Mouse (Mus musculus): ENCODE data around the gene Ube4a.
A peak's percentile ranks its signal among the peaks of the same experiment; 100 is the strongest.

The Ube4a gene

GRCm38 (mm10) chr9:44965126-44965832 lies at the start of gene Ube4a:
Gene Ube4a (minus strand): TSS chr9:44965600.
- peak; percentile 99 to 100 for DNase-seq (ENCODE audit: low spot score in 2 of 2)

- no peak for DNase-seq (ENCODE audit: low spot score in 2 of 2)
Observed at GRCm38 (mm10) chr9:45014879-45015278, 49.5 kb upstream of the Ube4a start.

- no peak for DNase-seq (ENCODE audit: low spot score in 2 of 2)
Observed at GRCm38 (mm10) chr9:45011291-45011690, 45.9 kb upstream of the Ube4a start.

GRCm38 (mm10) chr9:45010461-45010860 lies 45.1 kb upstream of the Ube4a start:
- peak in 1 of 2 experiments; percentile 42 for DNase-seq (ENCODE audit: low spot score in 2 of 2)

GRCm38 (mm10) chr9:45009180-45010078 lies 44.0 kb upstream of the Ube4a start, which contains the start of gene Cd3e:
Gene Cd3e (minus strand): TSS chr9:45009627.
- DNase-seq (ENCODE audit: low spot score in 2 of 2), result no peak

- no peak for DNase-seq (ENCODE audit: low spot score in 2 of 2)
Observed at GRCm38 (mm10) chr9:45008342-45008741, 42.9 kb upstream of the Ube4a start.

GRCm38 (mm10) chr9:45007404-45007803 lies 42.0 kb upstream of the Ube4a start:
- DNase-seq (ENCODE audit: low spot score in 2 of 2), result no peak

GRCm38 (mm10) chr9:45000249-45000648 lies 34.8 kb upstream of the Ube4a start:
- DNase-seq (ENCODE audit: low spot score in 2 of 2), result no peak

GRCm38 (mm10) chr9:44999776-45000175 lies 34.4 kb upstream of the Ube4a start:
- DNase-seq (ENCODE audit: low spot score in 2 of 2), result no peak

- DNase-seq (ENCODE audit: low spot score in 2 of 2), result no peak
Observed at GRCm38 (mm10) chr9:44999171-44999570, 33.8 kb upstream of the Ube4a start.

GRCm38 (mm10) chr9:44998138-44998537 lies 32.7 kb upstream of the Ube4a start:
- no peak for DNase-seq (ENCODE audit: low spot score in 2 of 2)

GRCm38 (mm10) chr9:44996590-44996989 lies 31.2 kb upstream of the Ube4a start:
- no peak for DNase-seq (ENCODE audit: low spot score in 2 of 2)

- no peak for DNase-seq (ENCODE audit: low spot score in 2 of 2)
Observed at GRCm38 (mm10) chr9:44994962-44995361, 29.6 kb upstream of the Ube4a start.

- DNase-seq (ENCODE audit: low spot score in 2 of 2), result no peak
Observed at GRCm38 (mm10) chr9:44993268-44993667, 27.9 kb upstream of the Ube4a start.

GRCm38 (mm10) chr9:44992271-44992670 lies 26.9 kb upstream of the Ube4a start:
- no peak for DNase-seq (ENCODE audit: low spot score in 2 of 2)

- no peak for DNase-seq (ENCODE audit: low spot score in 2 of 2)
Observed at GRCm38 (mm10) chr9:44991821-44992220, 26.4 kb upstream of the Ube4a start.

- no peak for DNase-seq (ENCODE audit: low spot score in 2 of 2)
Observed at GRCm38 (mm10) chr9:44986976-44987375, 21.6 kb upstream of the Ube4a start.

GRCm38 (mm10) chr9:44986242-44986781 lies 20.9 kb upstream of the Ube4a start:
- peak; percentile 36 to 69 for DNase-seq (ENCODE audit: low spot score in 2 of 2)

- DNase-seq (ENCODE audit: low spot score in 2 of 2), result no peak
Observed at GRCm38 (mm10) chr9:44985721-44986161, 20.3 kb upstream of the Ube4a start.

- no peak for DNase-seq (ENCODE audit: low spot score in 2 of 2)
Observed at GRCm38 (mm10) chr9:44983001-44983400, 17.6 kb upstream of the Ube4a start.

- DNase-seq (ENCODE audit: low spot score in 2 of 2), result no peak
Observed at GRCm38 (mm10) chr9:44982531-44982930, 17.1 kb upstream of the Ube4a start.

- DNase-seq (ENCODE audit: low spot score in 2 of 2), result no peak
Observed at GRCm38 (mm10) chr9:44982081-44982480, 16.7 kb upstream of the Ube4a start.
